Mouse (Mus musculus): ENCODE measurements around the gene Camkk1. TPM values are rescaled to one million over a fixed set of nuclear protein-coding genes. Genes with fewer than 3 reads are reported as not detected.

Gene Camkk1
- total and polyA plus RNA-seq, 3 experiments: 1.8 to 9.8 (median 2.2) TPM

DNA sequence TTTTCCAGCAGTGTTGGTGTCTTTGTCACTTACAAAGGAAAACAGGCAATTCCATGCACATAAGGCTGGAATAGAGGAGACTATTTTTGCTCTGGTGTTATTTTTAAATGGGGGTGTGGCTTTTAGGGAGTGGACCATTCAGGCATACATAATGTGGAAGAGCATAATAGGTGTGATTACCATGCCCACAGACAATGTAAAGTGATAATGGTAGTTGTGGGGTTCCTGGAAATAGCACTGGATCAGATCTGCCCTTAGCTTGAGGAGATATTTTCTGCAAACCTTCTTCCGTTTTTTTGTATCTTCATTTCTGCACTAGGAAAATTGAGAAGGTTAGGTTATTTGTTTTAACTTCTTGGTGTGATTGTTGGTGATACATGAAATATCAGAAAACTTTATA, 34.0 kb downstream of the Camkk1 start:
- DNase-seq: no peak

GRCm38 (mm10) chr11:73057701-73058100, 38.9 kb downstream of the Camkk1 start:
- DNase-seq: no peak

GRCm38 (mm10) chr11:73059630-73060029, 40.8 kb downstream of the Camkk1 start:
- no peak for DNase-seq

- no peak for DNase-seq
Observed at GRCm38 (mm10) chr11:73061413-73061812, 42.6 kb downstream of the Camkk1 start.

GRCm38 (mm10) chr11:73071839-73072238, 53.0 kb downstream of the Camkk1 start:
- DNase-seq: peak; percentile 24

GRCm38 (mm10) chr11:73076295-73076694, 57.5 kb downstream of the Camkk1 start:
- DNase-seq: no peak

DNA sequence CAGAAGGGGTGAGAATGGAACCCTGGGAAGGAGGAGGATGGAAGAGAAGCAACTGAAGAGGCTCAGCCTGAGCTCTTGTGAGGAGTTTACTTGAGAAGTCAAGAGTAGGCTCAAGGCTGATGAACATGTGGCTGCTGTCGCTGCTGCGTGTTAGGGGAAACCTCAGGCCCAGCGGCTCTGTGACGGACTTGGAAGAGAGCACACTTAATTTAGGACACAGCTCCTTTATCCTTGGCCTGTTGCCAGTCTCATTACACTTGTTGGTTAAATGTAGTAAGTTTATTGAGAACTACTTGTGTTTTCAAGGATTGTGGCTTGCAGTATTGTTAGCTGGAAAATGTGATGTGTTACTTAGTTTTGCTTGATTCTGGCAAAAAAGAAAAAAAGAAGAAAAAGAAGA, 57.9 kb downstream of the Camkk1 start:
- no peak for DNase-seq

DNA sequence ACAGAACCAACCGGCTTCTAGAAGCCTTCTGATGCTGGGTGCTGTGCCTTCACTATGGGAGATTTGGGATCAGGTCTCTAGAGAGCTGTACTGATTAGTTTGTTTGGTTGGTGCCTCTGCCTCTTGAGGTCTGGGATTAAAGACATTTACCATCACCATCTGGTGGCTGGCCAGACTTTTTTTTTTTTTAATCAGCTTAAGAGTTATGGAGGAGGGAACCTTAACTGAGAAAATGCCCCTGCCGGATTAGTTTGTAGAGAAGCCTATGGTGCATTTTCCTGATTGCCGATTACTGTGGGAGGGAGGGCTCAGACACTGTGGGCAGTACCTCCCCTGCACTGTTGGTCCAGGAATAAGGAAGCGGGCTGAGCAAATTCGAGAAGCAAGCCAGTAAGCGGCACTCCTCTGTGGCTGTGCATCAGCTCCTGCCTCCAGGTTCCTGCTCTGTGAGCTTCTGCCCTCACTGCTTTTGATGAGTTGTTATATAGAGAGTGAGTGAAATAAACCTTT, 58.5 kb downstream of the Camkk1 start:
- no peak for DNase-seq

DNA sequence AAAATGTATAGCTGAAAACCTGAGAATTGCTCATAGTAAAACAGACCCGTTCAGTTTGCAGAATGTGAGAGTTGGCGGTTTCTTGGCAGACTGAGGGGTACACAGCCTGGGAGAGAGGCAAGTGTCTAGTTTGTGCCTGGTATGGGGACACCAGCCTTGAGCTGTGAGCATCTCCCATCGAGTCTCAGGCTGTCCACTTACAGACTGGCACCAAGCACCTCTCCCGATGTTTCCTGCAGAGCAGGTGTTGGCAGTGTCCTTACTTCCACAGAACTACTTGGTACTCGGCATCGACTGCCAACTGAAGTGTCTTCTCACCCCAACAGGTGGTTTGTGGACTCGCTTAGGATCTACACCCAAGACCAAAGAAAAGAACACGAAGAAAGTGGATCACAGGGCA, 59.8 kb downstream of the Camkk1 start:
- DNase-seq: no peak

DNA sequence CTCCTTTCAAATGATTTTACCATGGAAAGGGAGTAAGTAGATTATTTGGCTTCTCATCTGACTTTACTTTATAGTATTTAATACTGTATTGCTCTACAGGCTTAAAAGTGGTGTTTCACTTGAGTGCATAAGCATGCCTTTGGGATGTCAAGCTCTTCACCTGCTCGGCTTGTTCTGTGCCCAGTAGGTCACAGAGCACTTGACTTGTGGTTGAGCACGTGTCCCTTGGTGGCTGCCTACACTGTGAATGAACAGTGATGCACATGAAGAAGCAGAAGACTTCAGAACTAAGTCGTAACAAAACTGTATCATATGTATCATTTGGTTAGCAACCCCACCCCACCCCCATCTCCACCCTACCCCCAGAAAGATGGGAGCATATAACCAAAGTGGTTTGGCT, 61.5 kb downstream of the Camkk1 start:
- no peak for DNase-seq

DNA sequence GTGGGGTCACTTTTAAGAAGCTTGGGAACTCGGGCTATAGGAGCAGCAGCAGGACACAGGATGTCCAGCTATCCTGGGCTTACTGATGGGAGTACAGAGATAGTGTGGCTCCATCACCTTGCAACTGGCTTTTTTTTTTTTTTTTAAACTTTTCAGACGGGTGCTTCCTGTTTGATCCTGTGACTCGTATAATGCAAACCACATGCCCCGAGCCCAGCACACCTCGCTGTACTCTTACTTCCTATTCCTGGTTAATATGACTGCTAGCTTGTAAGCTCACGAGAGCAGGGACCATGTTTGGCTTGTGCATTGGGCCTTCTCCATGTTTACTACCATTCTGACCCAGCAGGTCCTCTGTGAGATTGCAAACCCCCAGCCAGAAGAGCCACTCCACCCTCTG, 65.5 kb downstream of the Camkk1 start:
- no peak for DNase-seq

DNA sequence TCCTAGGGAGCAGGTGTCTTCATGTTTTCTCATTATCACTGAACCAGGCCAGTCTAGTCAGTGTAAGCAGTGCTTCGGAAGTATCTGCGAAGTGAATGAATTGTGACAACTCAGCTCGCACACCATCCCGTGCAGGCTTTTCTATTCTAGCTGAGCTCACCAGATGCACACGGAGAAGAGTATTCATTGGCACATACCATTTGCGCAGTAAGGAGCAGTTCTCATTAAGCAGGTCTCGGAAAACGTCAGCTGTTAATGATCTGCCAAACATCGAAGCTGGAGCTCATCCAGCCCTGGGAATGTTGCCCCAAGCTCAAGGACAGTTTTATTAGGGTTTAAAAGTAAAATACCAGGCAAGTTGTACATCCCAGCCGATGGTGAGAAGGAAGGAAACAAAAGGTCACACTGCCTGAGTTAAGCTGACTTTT, 66.0 kb downstream of the Camkk1 start:
- DNase-seq: peak; percentile 52

DNA sequence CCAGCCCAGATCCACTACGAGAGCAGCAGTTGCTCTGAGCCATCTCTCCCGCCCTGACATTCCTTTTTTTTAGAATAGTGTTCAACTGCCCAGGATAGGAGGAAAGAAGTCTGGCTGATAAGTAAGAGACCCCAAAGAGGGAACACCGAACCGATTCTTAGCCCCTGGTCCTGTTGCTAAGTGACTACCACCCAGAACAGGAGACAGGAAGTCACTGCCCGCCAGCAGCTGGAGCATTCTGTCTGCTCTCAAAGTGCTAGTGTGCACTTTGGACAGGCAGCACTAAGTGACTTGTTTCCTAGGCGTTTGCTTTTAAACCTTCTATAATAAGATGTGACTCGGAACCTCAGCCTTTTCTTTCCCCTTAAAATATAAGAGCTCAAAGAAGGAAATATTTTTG, 66.6 kb downstream of the Camkk1 start:
- DNase-seq: no peak

DNA sequence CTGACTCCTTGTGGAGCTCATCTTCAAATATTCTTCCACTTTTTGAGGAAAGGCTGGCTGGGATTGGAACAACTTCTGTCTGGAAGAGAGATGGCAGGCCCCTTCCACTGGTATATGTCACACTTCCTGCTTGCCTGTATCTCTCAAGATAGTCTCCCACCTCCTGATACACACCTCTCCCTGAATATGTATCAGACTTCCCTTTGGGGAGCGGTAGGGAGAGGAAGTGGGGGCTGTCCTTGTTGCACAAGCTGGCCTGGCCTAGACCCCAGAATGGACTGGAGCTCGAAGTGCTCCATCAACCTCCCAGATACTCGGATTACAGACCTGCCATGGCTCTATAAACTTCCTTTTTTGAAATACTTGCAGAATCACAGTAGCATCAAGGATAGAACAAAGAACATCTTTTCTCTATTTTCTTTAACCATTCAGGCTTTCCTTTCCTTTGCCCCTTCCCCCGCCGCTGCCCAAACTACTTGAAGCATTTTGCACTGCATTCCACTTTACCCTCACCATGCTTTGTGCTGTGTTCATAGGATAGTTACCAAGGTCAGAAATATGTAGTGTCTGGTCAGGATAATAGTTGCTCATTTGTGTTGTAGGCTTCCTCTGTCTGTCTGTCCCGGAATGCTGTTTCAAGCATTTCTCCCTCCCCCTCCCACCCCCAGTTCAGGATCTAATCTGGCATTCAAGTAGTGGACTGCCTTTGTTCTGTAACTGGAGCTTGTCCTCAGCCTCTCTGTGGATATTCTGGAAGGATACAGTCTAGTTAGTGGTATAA, 69.1 kb downstream of the Camkk1 start:
- DNase-seq: no peak

DNA sequence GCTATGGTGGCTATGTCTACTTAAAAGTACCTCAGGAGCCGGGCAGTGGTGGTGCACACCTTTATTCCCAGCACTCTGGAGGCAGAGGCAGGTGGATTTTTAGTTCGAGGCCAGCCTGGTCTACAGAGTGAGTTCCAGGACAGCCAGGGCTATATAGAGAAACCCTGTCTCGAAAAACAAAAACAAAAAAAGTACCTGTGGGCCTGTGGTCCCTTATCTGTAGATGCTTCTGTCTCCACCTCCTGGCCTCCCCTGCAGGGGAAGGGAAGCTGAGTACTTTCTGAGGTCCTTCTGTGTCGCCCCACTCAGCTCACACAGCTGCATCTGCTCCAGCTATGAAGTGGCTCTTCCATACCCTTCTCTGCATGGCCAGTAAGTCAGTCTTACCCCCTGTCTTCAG, 71.5 kb downstream of the Camkk1 start, which contains the start of gene Itgae:
Itgae (plus strand) TSS at position 301 of the 400 bp plus-strand sequence.
- DNase-seq: no peak

GRCm38 (mm10) chr11:73090826-73091225, 72.0 kb downstream of the Camkk1 start:
- no peak for DNase-seq

Other genes starting within 250 kb of the Camkk1 start
- gene Cyb5d2, start 222.9 kb upstream of the Camkk1 start, total RNA-seq (2021): 10 to 100 TPM; 21.3 to 22.9 TPM
- 7.8 and 8.5 TPM in 2 replicates for gene Cyb5d2, start 222.9 kb upstream of the Camkk1 start, polyA plus RNA-seq (2012; rRNA removed)
- gene Zzef1, start 222.8 kb upstream of the Camkk1 start, total RNA-seq (2021): 10 to 100 TPM; 31.5 to 32.7 TPM
- gene Zzef1, start 222.8 kb upstream of the Camkk1 start, polyA plus RNA-seq (2012; rRNA removed): 19.5 and 23.6 TPM in 2 replicates
- gene Atp2a3, start 57.8 kb upstream of the Camkk1 start, total RNA-seq (2021): 10 to 100 TPM in 1 of 2 experiments, 1 to 10 TPM in 1; 7.2 to 11.6 TPM
- 11.3 and 11.9 TPM in 2 replicates for gene Atp2a3, start 57.8 kb upstream of the Camkk1 start, polyA plus RNA-seq (2012; rRNA removed)
- under 1 TPM; 0.40 to 0.55 TPM for gene P2rx1, start 19.9 kb upstream of the Camkk1 start, total RNA-seq (2021)
- 0.85 and 1.0 TPM in 2 replicates for gene P2rx1, start 19.9 kb upstream of the Camkk1 start, polyA plus RNA-seq (2012; rRNA removed)
- 1 to 10 TPM; 9.4 to 9.5 TPM for gene Ncbp3, start 28.8 kb downstream of the Camkk1 start, total RNA-seq (2021)
- gene Ncbp3, start 28.8 kb downstream of the Camkk1 start, polyA plus RNA-seq (2012; rRNA removed): 1.6 and 1.7 TPM in 2 replicates
- gene Itgae, start 71.6 kb downstream of the Camkk1 start, total RNA-seq (2021): under 1 TPM; 0.23 to 0.79 TPM
- 0.39 and 0.54 TPM in 2 replicates for gene Itgae, start 71.6 kb downstream of the Camkk1 start, polyA plus RNA-seq (2012; rRNA removed)
- gene Haspin, start 119.3 kb downstream of the Camkk1 start, total RNA-seq (2021): under 1 TPM; 0.35 TPM
- 0.70 and 0.91 TPM in 2 replicates for gene Haspin, start 119.3 kb downstream of the Camkk1 start, polyA plus RNA-seq (2012; rRNA removed)
- 10 to 100 TPM in 1 of 2 experiments, 1 to 10 TPM in 1; 4.4 to 10.9 TPM for gene P2rx5, start 141.4 kb downstream of the Camkk1 start, total RNA-seq (2021)
- 2.3 and 2.9 TPM in 2 replicates for gene P2rx5, start 141.4 kb downstream of the Camkk1 start, polyA plus RNA-seq (2012; rRNA removed)
- 10 to 100 TPM; 86.1 to 88.7 TPM for gene Emc6, start 158.0 kb downstream of the Camkk1 start, total RNA-seq (2021)
- 91.0 and 117 TPM in 2 replicates for gene Emc6, start 158.0 kb downstream of the Camkk1 start, polyA plus RNA-seq (2012; rRNA removed)
- gene Tax1bp3, start 158.1 kb downstream of the Camkk1 start, total RNA-seq (2021): 10 to 100 TPM; 71.0 to 87.8 TPM
- gene Tax1bp3, start 158.1 kb downstream of the Camkk1 start, polyA plus RNA-seq (2012; rRNA removed): 71.0 and 77.0 TPM in 2 replicates
- gene Ctns, start 180.0 kb downstream of the Camkk1 start, total RNA-seq (2021): 10 to 100 TPM; 16.8 to 18.3 TPM
- gene Ctns, start 180.0 kb downstream of the Camkk1 start, polyA plus RNA-seq (2012; rRNA removed): 11.1 and 12.5 TPM in 2 replicates
- gene Shpk, start 180.5 kb downstream of the Camkk1 start, total RNA-seq (2021): 10 to 100 TPM in 1 of 2 experiments, 1 to 10 TPM in 1; 8.8 to 12.4 TPM
- gene Shpk, start 180.5 kb downstream of the Camkk1 start, polyA plus RNA-seq (2012; rRNA removed): 10.0 and 10.9 TPM in 2 replicates
- gene Trpv1, start 215.3 kb downstream of the Camkk1 start, total RNA-seq (2021): under 1 TPM; 0.21 to 0.26 TPM
- 0.62 and 1.0 TPM in 2 replicates for gene Trpv1, start 215.3 kb downstream of the Camkk1 start, polyA plus RNA-seq (2012; rRNA removed)
- under 1 TPM; 0.12 to 0.14 TPM for gene Trpv3, start 248.4 kb downstream of the Camkk1 start, total RNA-seq (2021)
- gene Trpv3, start 248.4 kb downstream of the Camkk1 start, polyA plus RNA-seq (2012; rRNA removed): 0.04 and 0.09 TPM in 2 replicates